Mouse (Mus musculus) cerebral cortex, adult 2 months (tissue): ENCODE data around the gene Zmiz1.

Experiments used
- WGBS: fragments of 180-500 bp; shearing (Covaris S2); methylation state at CpG from one replicate; pipeline ENCODE4 v1.1.7; 2018; 5-methylcytosine and 5-hydroxymethylcytosine counted together

Gene Zmiz1

GRCm38 (mm10) chr14:25456666-25457433, 2.1 kb upstream of the Zmiz1 start:
- 5% methylated on average over 17 of the region's 17 CpGs for WGBS

GRCm38 (mm10) chr14:25457434-25457957, 1.5 kb upstream of the Zmiz1 start:
- WGBS, result under 1% methylated on average over 51 of the region's 52 CpGs

GRCm38 (mm10) chr14:25458111-25459015, 622 bp upstream of the Zmiz1 start:
- WGBS, result under 1% methylated on average over 37 of the region's 37 CpGs

- under 1% methylated on average over 69 of the region's 69 CpGs for WGBS
Measured at GRCm38 (mm10) chr14:25459394-25459997, 511 bp downstream of the Zmiz1 start.

GRCm38 (mm10) chr14:25459998-25460800, 1.2 kb downstream of the Zmiz1 start:
- WGBS, result under 1% methylated on average over 63 of the region's 63 CpGs

- WGBS, result 4% methylated on average over 42 of the region's 42 CpGs
Measured at GRCm38 (mm10) chr14:25460801-25461675, 2.1 kb downstream of the Zmiz1 start.

GRCm38 (mm10) chr14:25461676-25462385, 2.8 kb downstream of the Zmiz1 start:
- WGBS, result 39% methylated on average over 12 of the region's 12 CpGs

GRCm38 (mm10) chr14:25462975-25463374, 4.0 kb downstream of the Zmiz1 start:
- WGBS, result 50% methylated on average over 1 of the region's 1 CpGs

- WGBS, result 54% methylated on average over 9 of the region's 9 CpGs
Measured at GRCm38 (mm10) chr14:25463919-25464318, 4.9 kb downstream of the Zmiz1 start.

GRCm38 (mm10) chr14:25464611-25465307, 5.8 kb downstream of the Zmiz1 start:
- 67% methylated on average over 8 of the region's 8 CpGs for WGBS

- 55% methylated on average over 4 of the region's 4 CpGs for WGBS
Measured at GRCm38 (mm10) chr14:25466361-25466760, 7.4 kb downstream of the Zmiz1 start.

- 73% methylated on average over 10 of the region's 10 CpGs for WGBS
Measured at GRCm38 (mm10) chr14:25467911-25468668, 9.1 kb downstream of the Zmiz1 start.

- WGBS, result 72% methylated on average over 7 of the region's 7 CpGs
Measured at GRCm38 (mm10) chr14:25468891-25469529, 10.0 kb downstream of the Zmiz1 start.

- 51% methylated on average over 7 of the region's 7 CpGs for WGBS
Measured at GRCm38 (mm10) chr14:25470224-25470805, 11.3 kb downstream of the Zmiz1 start.

- WGBS, result 62% methylated on average over 2 of the region's 2 CpGs
Measured at GRCm38 (mm10) chr14:25471035-25471434, 12.1 kb downstream of the Zmiz1 start.

GRCm38 (mm10) chr14:25472096-25472861, 13.3 kb downstream of the Zmiz1 start:
- WGBS, result 79% methylated on average over 6 of the region's 6 CpGs
